Mouse (Mus musculus) kidney, embryonic 14.5 days (tissue): ENCODE results near the gene Ankrd6. TPM values are rescaled to one million over a fixed set of nuclear protein-coding genes. Genes with fewer than 3 reads are reported as not detected.

Source experiments
- ATAC-seq: fragments of 200-750 bp; cut with Nextera tagmentation; 2 replicates; pipeline ENCODE4 v1.8.0; 2017; ENCODE audit warnings: moderate number of reproducible peaks, mild to moderate bottlenecking, moderate TSS enrichment, moderate library complexity; ENCODE audit not compliant: low FRiP score, low TSS enrichment
- H3K27ac ChIP-seq: fragments of 300-500 bp; sonication (generic); 2 replicates; pipeline ENCODE4 v1.5.1; 2014; ENCODE audit warnings: low read depth, mild to moderate bottlenecking, low read length, moderate library complexity, mixed read lengths
- H3K27me3 ChIP-seq: fragments of 300-500 bp; sonication (generic); 2 replicates; pipeline ENCODE4 v1.6.1; 2014; ENCODE audit warnings: mild to moderate bottlenecking, low read length; ENCODE audit not compliant: control insufficient read depth, insufficient read depth
- H3K36me3 ChIP-seq: fragments of 300-500 bp; sonication (generic); 2 replicates; pipeline ENCODE4 v1.6.1; 2014; ENCODE audit warnings: low read length, mixed read lengths; ENCODE audit not compliant: control insufficient read depth, insufficient read depth
- H3K4me1 ChIP-seq: fragments of 300-500 bp; sonication (generic); 2 replicates; pipeline ENCODE4 v1.6.1; 2014; ENCODE audit warnings: low read length, mixed read lengths; ENCODE audit not compliant: control insufficient read depth, insufficient read depth
- H3K4me2 ChIP-seq: fragments of 300-500 bp; sonication (generic); replicated peaks from 2 replicates; pipeline ENCODE4 v1.6.1; 2014; ENCODE audit warnings: low read depth, mild to moderate bottlenecking, low read length
- H3K4me3 ChIP-seq: fragments of 300-500 bp; sonication (generic); 2 replicates; pipeline ENCODE4 v1.5.1; 2014; ENCODE audit warnings: mild to moderate bottlenecking, low read length
- H3K9ac ChIP-seq: fragments of 300-500 bp; sonication (generic); 2 replicates; pipeline ENCODE4 v1.6.1; 2014; ENCODE audit warnings: low read depth, mild to moderate bottlenecking, low read length, moderate library complexity
- H3K9me3 ChIP-seq: fragments of 300-500 bp; sonication (generic); 2 replicates; pipeline ENCODE4 v1.6.1; 2016; ENCODE audit warnings: low read length; ENCODE audit not compliant: control insufficient read depth
- WGBS: fragments of 180-500 bp; shearing (Covaris S2); extraction: QIAGEN DNeasy Blood & Tissue Kit; methylation state at CpG from one replicate; pipeline ENCODE4 v1.1.7; 2014; 5-methylcytosine and 5-hydroxymethylcytosine counted together
- polyA plus RNA-seq: library from polyadenylated mRNA; unstranded; fragments of >200 nt; fragmentation: Nextera tagmentation; extraction: Ambion mirVana; gene quantifications from 2 replicates; pipeline ENCODE4 v1.2.1, GENCODE M21; 2014

The Ankrd6 gene
- polyA plus RNA-seq, 1 experiment from 2014 or later = 14.3 TPM

DNA sequence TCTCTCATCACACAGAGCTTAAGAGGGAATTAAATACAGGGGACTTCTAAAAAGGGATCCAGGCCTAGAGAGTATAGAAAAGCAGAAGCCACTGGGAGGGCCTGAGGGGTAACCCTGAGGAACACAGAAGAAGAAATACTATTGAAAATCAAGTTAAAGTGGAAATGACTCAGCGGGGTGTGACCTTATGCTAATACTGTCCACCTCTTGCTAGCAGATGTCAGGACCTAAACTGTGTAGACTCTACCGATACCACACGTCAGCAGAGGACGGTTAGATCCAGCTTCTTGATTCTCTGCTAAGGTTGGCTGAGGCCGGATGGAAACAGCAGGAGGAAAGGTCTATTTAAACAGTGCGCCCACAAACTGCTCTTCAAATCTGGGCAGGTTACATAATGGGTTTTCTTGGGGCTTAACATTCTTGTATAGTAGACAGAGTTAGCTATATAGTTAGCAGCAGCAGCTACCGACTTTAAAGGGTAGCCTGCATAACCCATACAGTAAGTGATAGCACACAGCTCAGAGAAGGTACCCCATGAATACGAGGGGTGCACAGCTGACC lies 78.4 kb downstream of the Ankrd6 start:
- ATAC-seq = no peak
- no peaks in the 10 kb centered on the region for H3K36me3 ChIP-seq
- no peak overlapping the region for H3K4me2 ChIP-seq
- 0 out of 2 replicates have a peak, but pooled peaks cover 3% of the 10 kb centered on the region for H3K4me1 ChIP-seq
- no peaks in the 10 kb centered on the region for H3K9me3 ChIP-seq
- no peak overlapping the region for H3K4me3 ChIP-seq
- WGBS = 88% methylated on average over 8 of the region's 8 CpGs
- no peaks in the 10 kb centered on the region for H3K27me3 ChIP-seq
- no peak overlapping the region for H3K9ac ChIP-seq
- no peak overlapping the region for H3K27ac ChIP-seq

DNA sequence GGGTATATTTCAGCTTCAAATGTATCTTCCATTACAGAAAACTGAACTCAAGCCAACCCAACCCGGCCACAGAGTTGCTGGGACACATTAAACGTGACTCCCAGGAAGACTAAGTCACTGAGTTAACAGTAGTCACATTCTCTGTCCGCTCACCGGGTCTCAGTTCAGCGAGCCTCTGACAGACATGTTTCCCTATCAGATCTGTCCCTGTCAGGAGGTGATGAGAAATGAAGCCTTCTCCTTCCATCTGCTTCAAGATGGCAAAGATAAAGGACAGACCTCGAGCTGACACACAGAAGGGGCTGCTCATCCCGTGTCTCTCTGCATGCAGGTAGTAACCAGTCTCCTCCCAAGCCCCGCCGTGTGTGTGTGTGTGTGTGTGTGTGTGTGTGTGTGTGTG lies 81.3 kb downstream of the Ankrd6 start:
- no peak overlapping the region for H3K9ac ChIP-seq
- H3K27me3 ChIP-seq = no peaks in the 10 kb centered on the region
- H3K4me2 ChIP-seq = no peak overlapping the region
- H3K27ac ChIP-seq = no peak overlapping the region
- H3K4me3 ChIP-seq = no peak overlapping the region
- no peaks in the 10 kb centered on the region for H3K36me3 ChIP-seq
- WGBS = 57% methylated on average over 9 of the region's 9 CpGs
- no peaks in the 10 kb centered on the region for H3K9me3 ChIP-seq
- no peak for ATAC-seq
- peaks cover 6% of the 10 kb centered on the region; the same call in 1 of the 2 replicates for H3K4me1 ChIP-seq

- H3K4me3 ChIP-seq = no peak overlapping the region
These were observed 81.8 kb downstream of the Ankrd6 start for GRCm38 (mm10) chr4:32868858-32869257.

GRCm38 (mm10) chr4:32868437-32868836 lies 82.2 kb downstream of the Ankrd6 start:
- no peak for ATAC-seq
- H3K9ac ChIP-seq = no peak overlapping the region
- WGBS = 87% methylated on average over 4 of the region's 4 CpGs

More at GRCm38 (mm10) chr4:32868858-32869257, 81.8 kb downstream of the Ankrd6 start:
- H3K9ac ChIP-seq = peak overlapping the region; percentile 4; the same call in 1 of the 2 replicates
- no peaks in the 10 kb centered on the region for H3K9me3 ChIP-seq
- no peak overlapping the region for H3K27ac ChIP-seq
- no peak overlapping the region for H3K4me2 ChIP-seq
- no peaks in the 10 kb centered on the region for H3K36me3 ChIP-seq
- ATAC-seq = no peak
- H3K4me1 ChIP-seq = peaks cover 10% of the 10 kb centered on the region; the same call in 1 of the 2 replicates
- 16% methylated on average over 8 of the region's 8 CpGs for WGBS
- no peaks in the 10 kb centered on the region for H3K27me3 ChIP-seq

DNA sequence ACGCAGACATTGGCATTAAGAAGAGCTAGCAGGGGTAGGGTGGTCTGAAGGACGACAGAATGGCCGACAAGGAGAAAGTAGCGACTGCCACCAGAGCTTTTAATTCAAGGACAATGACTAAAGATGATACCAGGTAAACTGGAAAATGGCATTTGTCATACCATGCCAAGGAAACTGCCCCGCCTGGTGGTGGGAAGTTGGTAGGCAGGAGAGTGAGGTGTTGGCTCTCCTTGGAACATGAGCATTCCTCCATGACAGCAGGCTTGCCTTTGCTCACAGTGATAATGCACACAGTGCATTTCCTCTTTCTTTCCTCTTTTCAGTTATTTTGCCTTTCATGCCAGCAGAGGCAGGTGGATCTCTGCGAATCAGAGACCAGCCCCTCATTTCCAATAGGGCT lies 83.2 kb downstream of the Ankrd6 start:
- WGBS = 89% methylated on average over 6 of the region's 6 CpGs
- Histone ChIP-seq H3K27ac (no peak overlapping the region), H3K4me3 (no peak overlapping the region), H3K27me3 (no peaks in the 10 kb centered on the region), H3K9me3 (no peaks in the 10 kb centered on the region), H3K36me3 (no peaks in the 10 kb centered on the region), H3K9ac (no peak overlapping the region), H3K4me2 (no peak overlapping the region), H3K4me1 (peaks cover 17% of the 10 kb centered on the region; the same call in 1 of the 2 replicates)
- no peak for ATAC-seq

More at GRCm38 (mm10) chr4:32868437-32868836, 82.2 kb downstream of the Ankrd6 start:
- no peaks in the 10 kb centered on the region for H3K27me3 ChIP-seq
- no peak overlapping the region for H3K4me3 ChIP-seq
- H3K36me3 ChIP-seq = no peaks in the 10 kb centered on the region
- no peak overlapping the region for H3K27ac ChIP-seq
- no peaks in the 10 kb centered on the region for H3K9me3 ChIP-seq
- H3K4me2 ChIP-seq = no peak overlapping the region
- peaks cover 14% of the 10 kb centered on the region; the same call in 1 of the 2 replicates for H3K4me1 ChIP-seq

DNA sequence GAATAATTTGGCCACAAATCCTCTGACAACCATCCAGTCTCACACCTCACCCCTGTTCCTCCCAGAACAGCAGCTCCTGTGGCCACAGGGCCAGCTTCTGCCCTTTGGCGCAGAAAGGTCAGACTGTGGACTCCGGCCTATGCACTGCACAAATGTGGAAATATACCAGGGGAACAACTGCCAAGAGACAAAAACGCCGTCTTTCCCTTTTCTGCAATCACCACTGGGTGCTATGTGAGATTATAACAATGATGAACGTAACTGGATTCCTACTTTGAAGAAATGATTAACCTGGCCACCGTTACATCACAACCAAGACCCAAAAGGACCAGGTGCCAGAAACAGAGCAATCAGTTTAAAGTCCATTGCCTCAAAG lies 85.8 kb downstream of the Ankrd6 start:
- H3K27me3 ChIP-seq = no peaks in the 10 kb centered on the region
- H3K4me1 ChIP-seq = peaks cover 17% of the 10 kb centered on the region; the same call in 1 of the 2 replicates
- H3K27ac ChIP-seq = no peak overlapping the region
- ATAC-seq = no peak
- H3K4me2 ChIP-seq = no peak overlapping the region
- H3K4me3 ChIP-seq = no peak overlapping the region
- no peak overlapping the region for H3K9ac ChIP-seq
- WGBS = 86% methylated on average over 6 of the region's 6 CpGs
- H3K9me3 ChIP-seq = no peaks in the 10 kb centered on the region
- H3K36me3 ChIP-seq = no peaks in the 10 kb centered on the region

GRCm38 (mm10) chr4:32864131-32864866 lies 86.3 kb downstream of the Ankrd6 start:
- Histone ChIP-seq H3K27me3 (no peaks in the 10 kb centered on the region), H3K4me2 (peak overlapping the region; percentile 35), H3K9me3 (no peaks in the 10 kb centered on the region), H3K36me3 (no peaks in the 10 kb centered on the region), H3K4me3 (peak overlapping the region; percentile 23), H3K4me1 (peaks cover 17% of the 10 kb centered on the region; the same call in 1 of the 2 replicates), H3K9ac (no peak overlapping the region), H3K27ac (no peak overlapping the region)
- 30% methylated on average over 31 of the region's 31 CpGs for WGBS
- no peak for ATAC-seq

DNA sequence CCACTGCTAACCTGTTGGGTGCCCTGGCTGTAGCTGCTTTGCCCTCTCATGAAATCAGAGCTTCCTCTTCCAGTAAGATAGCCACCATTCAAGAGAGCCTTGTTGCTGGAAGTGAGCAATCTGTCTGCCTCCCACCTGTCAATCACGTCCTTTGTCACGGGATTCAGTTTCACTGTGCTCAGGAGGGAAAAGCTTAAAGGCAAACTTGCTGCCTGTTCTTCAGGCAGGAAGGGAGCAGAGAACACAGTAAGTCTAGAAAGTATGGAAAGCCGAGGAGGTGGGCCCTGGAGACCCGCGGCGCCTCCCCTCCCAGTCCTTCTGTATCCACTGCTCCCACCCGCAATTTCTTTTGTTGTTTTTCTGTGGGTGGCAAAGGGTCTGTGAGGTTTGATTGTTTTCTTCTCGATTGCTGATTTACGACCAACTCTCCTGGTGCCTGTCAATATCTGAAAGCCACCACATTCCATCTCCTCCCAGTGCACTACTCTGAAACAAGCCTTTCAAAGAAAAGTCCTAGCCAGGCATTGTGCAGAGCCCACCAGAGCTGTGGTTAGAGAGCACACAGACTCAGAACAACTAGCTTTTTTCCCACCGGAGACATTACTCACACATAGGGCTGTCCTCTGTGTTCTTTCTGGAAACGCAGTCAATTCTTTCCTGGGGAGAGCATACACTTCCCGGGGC lies 87.1 kb downstream of the Ankrd6 start:
- no peaks in the 10 kb centered on the region for H3K36me3 ChIP-seq
- H3K4me1 ChIP-seq = peaks cover 13% of the 10 kb centered on the region; the same call in 1 of the 2 replicates
- no peak overlapping the region for H3K9ac ChIP-seq
- ATAC-seq = peak; percentile 58
- 17% methylated on average over 12 of the region's 12 CpGs for WGBS
- H3K4me2 ChIP-seq = peak overlapping the region; percentile 35
- no peak overlapping the region for H3K27ac ChIP-seq
- H3K27me3 ChIP-seq = no peaks in the 10 kb centered on the region
- H3K4me3 ChIP-seq = peak overlapping the region; percentile 23
- H3K9me3 ChIP-seq = no peaks in the 10 kb centered on the region
